Mouse (Mus musculus): ENCODE measurements around the gene Skil. TPM values are rescaled to one million over a fixed set of nuclear protein-coding genes. Genes with fewer than 3 reads are reported as not detected.
"Not testable (repeated sequence)": the region's sequence is repeated elsewhere in the genome, so short reads cannot be mapped to it uniquely, and the experiment has no call there.

The Skil gene
- polyA plus RNA-seq, 1 experiment from 2014 or later = 10.3 TPM

- Histone ChIP-seq H3K36me3 (ENCODE audit: control insufficient read depth, insufficient read depth) (no peaks in the 10 kb centered on the region), H3K9me3 (replicated peaks; ENCODE audit: control insufficient read depth, low read length) (no peaks in the 10 kb centered on the region), H3K9ac (ENCODE audit: low read length) (no peak overlapping the region), H3K27me3 (ENCODE audit: control insufficient read depth, insufficient read depth, low read length) (no peaks in the 10 kb centered on the region), H3K4me1 (ENCODE audit: control insufficient read depth, insufficient read depth, low read length) (0 out of 2 replicates have a peak, but pooled peaks cover 2% of the 10 kb centered on the region), H3K4me3 (ENCODE audit: low read length) (no peak overlapping the region), H3K4me2 (ENCODE audit: low read depth, low read length) (no peak overlapping the region), H3K27ac (ENCODE audit: low read length) (no peak overlapping the region)
- ATAC-seq (replicated peaks; ENCODE audit: extremely low read depth, insufficient read depth, low FRiP score) = no peak
- WGBS = 32% methylated on average over 4 of the region's 4 CpGs
Measured at GRCm38 (mm10) chr3:31129766-31130165, 34.9 kb downstream of the Skil start.

DNA sequence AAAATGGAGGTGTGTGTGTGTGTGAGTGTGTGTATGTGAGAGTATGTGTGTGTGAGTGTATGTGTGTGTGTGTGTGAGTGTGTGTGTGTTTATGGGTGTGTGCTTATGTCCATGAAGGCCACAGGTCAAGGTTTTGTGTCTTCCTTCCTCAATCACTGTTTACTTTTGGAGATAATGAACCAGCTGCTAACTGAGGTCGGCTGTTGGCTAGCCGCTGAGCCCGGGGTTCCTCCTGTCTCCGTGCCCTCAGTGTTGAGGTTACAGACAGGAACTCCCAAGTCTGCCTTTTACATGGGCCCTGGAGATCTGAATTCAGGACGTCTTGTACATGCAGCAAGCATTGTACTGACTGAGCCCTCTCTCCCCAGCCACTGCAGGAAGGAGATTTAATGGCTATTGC lies 38.8 kb downstream of the Skil start:
- Histone ChIP-seq H3K9ac (ENCODE audit: low read length) (no peak overlapping the region), H3K4me2 (ENCODE audit: low read depth, low read length) (no peak overlapping the region), H3K27ac (ENCODE audit: low read length) (no peak overlapping the region), H3K27me3 (ENCODE audit: control insufficient read depth, insufficient read depth, low read length) (no peaks in the 10 kb centered on the region), H3K9me3 (replicated peaks; ENCODE audit: control insufficient read depth, low read length) (no peaks in the 10 kb centered on the region), H3K4me1 (ENCODE audit: control insufficient read depth, insufficient read depth, low read length) (no peaks in the 10 kb centered on the region), H3K4me3 (ENCODE audit: low read length) (no peak overlapping the region), H3K36me3 (ENCODE audit: control insufficient read depth, insufficient read depth) (no peaks in the 10 kb centered on the region)
- no peak for ATAC-seq (replicated peaks; ENCODE audit: extremely low read depth, insufficient read depth, low FRiP score)
- 33% methylated on average over 5 of the region's 5 CpGs for WGBS

DNA sequence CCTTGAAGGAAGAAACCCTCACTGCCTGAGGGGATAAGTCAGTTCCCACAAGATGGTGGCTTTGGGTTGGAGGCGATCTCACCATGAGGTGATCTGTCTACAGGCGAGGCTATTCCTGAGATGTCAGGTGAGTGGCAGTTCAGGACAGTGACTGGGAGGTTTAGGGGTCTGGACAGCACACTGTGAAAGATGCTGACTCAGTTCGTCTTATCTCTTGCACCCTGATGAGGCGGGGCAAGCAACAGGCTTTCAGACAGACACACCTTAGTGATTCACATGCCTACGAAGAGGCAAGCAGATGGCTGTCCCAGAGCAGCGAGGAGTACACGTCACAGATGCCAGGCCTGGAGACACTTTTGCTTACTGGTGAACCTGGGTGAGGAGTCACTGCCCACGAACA lies 39.4 kb downstream of the Skil start:
- Histone ChIP-seq H3K4me3 (ENCODE audit: low read length) (no peak overlapping the region), H3K4me1 (ENCODE audit: control insufficient read depth, insufficient read depth, low read length) (no peaks in the 10 kb centered on the region), H3K9ac (ENCODE audit: low read length) (no peak overlapping the region), H3K4me2 (ENCODE audit: low read depth, low read length) (no peak overlapping the region), H3K36me3 (ENCODE audit: control insufficient read depth, insufficient read depth) (no peaks in the 10 kb centered on the region), H3K27me3 (ENCODE audit: control insufficient read depth, insufficient read depth, low read length) (no peaks in the 10 kb centered on the region), H3K9me3 (replicated peaks; ENCODE audit: control insufficient read depth, low read length) (no peaks in the 10 kb centered on the region), H3K27ac (ENCODE audit: low read length) (no peak overlapping the region)
- ATAC-seq (replicated peaks; ENCODE audit: extremely low read depth, insufficient read depth, low FRiP score) = no peak
- WGBS = 70% methylated on average over 8 of the region's 8 CpGs

DNA sequence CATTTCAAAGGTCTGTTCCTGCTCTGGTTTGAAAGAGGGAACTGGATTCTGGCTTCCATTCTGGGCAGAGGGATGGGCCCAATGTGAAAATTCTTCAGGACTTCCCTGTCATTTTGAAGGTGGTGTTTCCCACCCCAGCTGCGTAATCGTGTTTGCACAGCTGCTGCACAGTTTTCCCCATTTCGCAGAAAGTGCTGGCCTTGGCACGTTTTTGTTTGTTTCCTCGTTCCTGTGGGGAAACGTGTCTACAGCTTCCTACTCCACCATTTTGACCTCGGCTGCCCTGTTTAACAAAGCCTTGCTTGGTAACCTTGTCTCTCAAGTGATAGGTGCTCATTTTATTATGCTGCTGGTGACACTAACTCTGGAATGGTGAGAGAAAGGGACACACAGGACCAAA lies 39.8 kb downstream of the Skil start:
- no peak overlapping the region for H3K9ac ChIP-seq (ENCODE audit: low read length)
- 59% methylated on average over 7 of the region's 7 CpGs for WGBS
- ATAC-seq (replicated peaks; ENCODE audit: extremely low read depth, insufficient read depth, low FRiP score) = no peak
- H3K27ac ChIP-seq (ENCODE audit: low read length) = no peak overlapping the region
- H3K4me1 ChIP-seq (ENCODE audit: control insufficient read depth, insufficient read depth, low read length) = no peaks in the 10 kb centered on the region
- H3K27me3 ChIP-seq (ENCODE audit: control insufficient read depth, insufficient read depth, low read length) = no peaks in the 10 kb centered on the region
- H3K36me3 ChIP-seq (ENCODE audit: control insufficient read depth, insufficient read depth) = no peaks in the 10 kb centered on the region
- no peak overlapping the region for H3K4me2 ChIP-seq (ENCODE audit: low read depth, low read length)
- no peaks in the 10 kb centered on the region for H3K9me3 ChIP-seq (replicated peaks; ENCODE audit: control insufficient read depth, low read length)
- no peak overlapping the region for H3K4me3 ChIP-seq (ENCODE audit: low read length)

DNA sequence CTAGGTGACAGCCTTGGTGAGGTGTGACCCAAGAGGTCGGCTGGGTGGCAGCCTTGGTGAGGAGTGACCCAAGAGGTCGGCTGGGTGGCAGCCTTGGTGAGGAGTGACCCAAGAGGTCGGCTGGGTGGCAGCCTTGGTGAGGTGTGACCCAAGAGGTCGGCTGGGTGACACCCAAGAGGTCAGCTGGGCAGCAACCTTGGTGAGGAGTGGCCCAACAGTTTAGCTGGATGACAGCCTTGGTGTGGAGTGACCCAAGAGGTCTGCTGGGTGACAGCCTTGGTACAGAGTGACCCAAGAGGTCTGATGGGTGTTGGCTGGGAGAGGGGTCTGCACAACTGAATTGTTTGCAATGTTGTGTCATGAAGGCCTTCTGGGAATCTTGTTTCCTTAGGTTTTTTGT lies 41.7 kb downstream of the Skil start:
- not testable (repeated sequence) for H3K36me3 ChIP-seq (ENCODE audit: control insufficient read depth, insufficient read depth); H3K27ac ChIP-seq (ENCODE audit: low read length); H3K4me3 ChIP-seq (ENCODE audit: low read length); H3K27me3 ChIP-seq (ENCODE audit: control insufficient read depth, insufficient read depth, low read length); H3K9me3 ChIP-seq (replicated peaks; ENCODE audit: control insufficient read depth, low read length); H3K4me1 ChIP-seq (ENCODE audit: control insufficient read depth, insufficient read depth, low read length); ATAC-seq (replicated peaks; ENCODE audit: extremely low read depth, insufficient read depth, low FRiP score); H3K9ac ChIP-seq (ENCODE audit: low read length); H3K4me2 ChIP-seq (ENCODE audit: low read depth, low read length)
- 60% methylated on average over 4 of the region's 4 CpGs for WGBS

- Histone ChIP-seq H3K27ac (ENCODE audit: low read length) (no peak overlapping the region), H3K9ac (ENCODE audit: low read length) (no peak overlapping the region), H3K4me3 (ENCODE audit: low read length) (no peak overlapping the region), H3K9me3 (replicated peaks; ENCODE audit: control insufficient read depth, low read length) (no peaks in the 10 kb centered on the region), H3K36me3 (ENCODE audit: control insufficient read depth, insufficient read depth) (no peaks in the 10 kb centered on the region), H3K4me1 (ENCODE audit: control insufficient read depth, insufficient read depth, low read length) (no peaks in the 10 kb centered on the region), H3K27me3 (ENCODE audit: control insufficient read depth, insufficient read depth, low read length) (no peaks in the 10 kb centered on the region), H3K4me2 (ENCODE audit: low read depth, low read length) (no peak overlapping the region)
- 52% methylated on average over 13 of the region's 13 CpGs for WGBS
- no peak for ATAC-seq (replicated peaks; ENCODE audit: extremely low read depth, insufficient read depth, low FRiP score)
Measured at GRCm38 (mm10) chr3:31138454-31139424, 43.9 kb downstream of the Skil start.

GRCm38 (mm10) chr3:31141621-31142020 lies 46.8 kb downstream of the Skil start:
- H3K36me3 ChIP-seq (ENCODE audit: control insufficient read depth, insufficient read depth) = no peaks in the 10 kb centered on the region
- ATAC-seq (replicated peaks; ENCODE audit: extremely low read depth, insufficient read depth, low FRiP score) = no peak
- WGBS = 86% methylated on average over 4 of the region's 4 CpGs
- no peak overlapping the region for H3K4me3 ChIP-seq (ENCODE audit: low read length)
- no peak overlapping the region for H3K27ac ChIP-seq (ENCODE audit: low read length)
- no peak overlapping the region for H3K4me2 ChIP-seq (ENCODE audit: low read depth, low read length)
- H3K27me3 ChIP-seq (ENCODE audit: control insufficient read depth, insufficient read depth, low read length) = no peaks in the 10 kb centered on the region
- H3K9ac ChIP-seq (ENCODE audit: low read length) = no peak overlapping the region
- H3K9me3 ChIP-seq (replicated peaks; ENCODE audit: control insufficient read depth, low read length) = no peaks in the 10 kb centered on the region
- H3K4me1 ChIP-seq (ENCODE audit: control insufficient read depth, insufficient read depth, low read length) = peaks cover 2% of the 10 kb centered on the region; the same call in 1 of the 2 replicates

- peaks cover 13% of the 10 kb centered on the region for H3K27me3 ChIP-seq (ENCODE audit: control insufficient read depth, insufficient read depth, low read length)
- H3K4me3 ChIP-seq (ENCODE audit: low read length); H3K27ac ChIP-seq (ENCODE audit: low read length); ATAC-seq (replicated peaks; ENCODE audit: extremely low read depth, insufficient read depth, low FRiP score); H3K4me2 ChIP-seq (ENCODE audit: low read depth, low read length); H3K9me3 ChIP-seq (replicated peaks; ENCODE audit: control insufficient read depth, low read length); H3K9ac ChIP-seq (ENCODE audit: low read length); H3K36me3 ChIP-seq (ENCODE audit: control insufficient read depth, insufficient read depth); H3K4me1 ChIP-seq (ENCODE audit: control insufficient read depth, insufficient read depth, low read length): not testable (repeated sequence)
- 78% methylated on average over 11 of the region's 11 CpGs for WGBS
Measured at GRCm38 (mm10) chr3:31145222-31145621, 50.4 kb downstream of the Skil start.

DNA sequence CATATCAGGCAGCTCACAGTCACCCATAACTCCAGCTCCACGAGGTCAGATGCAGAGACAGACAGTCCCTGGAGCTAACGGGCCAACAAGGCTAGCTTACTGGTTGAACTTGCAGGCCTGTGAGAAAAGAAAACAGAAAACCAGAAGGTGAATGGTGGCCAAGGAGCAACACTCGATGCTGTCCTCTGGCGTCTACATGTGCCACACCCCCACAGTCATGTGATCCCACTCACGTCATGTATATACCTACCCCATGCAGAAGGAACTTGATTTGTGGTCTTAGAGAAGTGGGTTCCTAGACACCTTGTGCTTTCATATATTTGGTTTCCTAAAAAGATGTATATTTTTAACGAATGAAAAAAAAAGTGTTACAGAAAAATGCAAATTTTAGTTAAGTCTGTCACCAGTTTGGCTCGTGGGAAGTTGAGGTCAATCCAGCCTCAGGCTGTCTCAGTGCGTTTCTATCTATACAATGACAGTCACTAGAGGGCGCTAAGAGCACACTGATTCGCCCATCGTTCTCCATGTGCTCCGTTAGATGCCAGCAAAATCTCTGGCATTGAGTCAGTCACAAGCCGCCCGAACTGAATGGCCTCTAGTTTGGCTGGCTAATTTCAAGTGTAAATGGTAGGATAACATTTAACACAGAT lies 50.9 kb downstream of the Skil start:
- Histone ChIP-seq H3K9ac (ENCODE audit: low read length) (no peak overlapping the region), H3K27ac (ENCODE audit: low read length) (no peak overlapping the region), H3K36me3 (ENCODE audit: control insufficient read depth, insufficient read depth) (no peaks in the 10 kb centered on the region), H3K9me3 (replicated peaks; ENCODE audit: control insufficient read depth, low read length) (no peaks in the 10 kb centered on the region), H3K4me2 (ENCODE audit: low read depth, low read length) (peak overlapping the region; percentile 51), H3K27me3 (ENCODE audit: control insufficient read depth, insufficient read depth, low read length) (peaks cover 19% of the 10 kb centered on the region), H3K4me1 (ENCODE audit: control insufficient read depth, insufficient read depth, low read length) (peaks cover 6% of the 10 kb centered on the region; the same call in 1 of the 2 replicates), H3K4me3 (ENCODE audit: low read length) (no peak overlapping the region)
- 11% methylated on average over 14 of the region's 14 CpGs for WGBS
- peak; percentile 75; the same call in 1 of the 2 replicates for ATAC-seq (replicated peaks; ENCODE audit: extremely low read depth, insufficient read depth, low FRiP score)

Data from heart, embryonic 16.5 days (tissue).